Mouse (Mus musculus): ENCODE data around the gene Immp2l.

Gene Immp2l

DNA sequence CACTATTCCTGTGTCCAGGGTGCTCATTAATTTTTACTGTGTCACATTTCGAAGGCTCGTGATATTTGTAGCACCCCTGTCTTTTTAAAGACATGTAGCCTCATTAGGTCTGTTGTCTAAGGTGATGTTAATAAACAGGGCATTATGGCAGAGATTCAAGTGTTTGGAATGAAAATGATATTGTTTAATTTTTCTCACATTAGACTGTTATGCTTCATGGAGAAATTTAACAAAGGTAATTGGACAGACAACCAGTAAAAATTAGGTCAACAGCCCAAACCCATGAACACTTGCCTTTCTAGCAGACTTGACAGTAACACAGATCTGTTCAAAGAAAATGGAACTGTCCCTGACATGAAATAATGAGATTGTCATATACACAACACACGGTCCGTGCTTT, 292.5 kb downstream of the Immp2l start:
- DNase-seq (ENCODE audit: low spot score), result no peak

DNA sequence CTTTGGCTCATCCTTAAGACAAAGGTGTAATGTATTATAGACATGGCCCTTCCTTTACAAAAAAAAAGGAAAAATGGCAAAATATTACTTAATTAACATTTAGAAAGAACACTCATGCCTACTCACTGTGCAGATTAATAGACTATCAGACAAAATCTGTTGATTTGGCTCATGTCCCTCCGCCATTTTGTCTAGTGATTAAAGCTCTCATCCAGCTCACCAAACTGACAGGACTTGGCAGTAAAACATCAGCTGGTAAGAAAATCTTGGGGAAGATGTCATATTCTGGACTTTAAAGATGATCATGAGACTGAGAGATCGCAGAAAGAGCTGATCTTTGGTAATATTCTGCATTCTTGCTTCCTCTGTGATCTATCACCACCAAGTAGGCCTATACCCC, 293.5 kb downstream of the Immp2l start:
- DNase-seq (ENCODE audit: low spot score), result no peak

DNA sequence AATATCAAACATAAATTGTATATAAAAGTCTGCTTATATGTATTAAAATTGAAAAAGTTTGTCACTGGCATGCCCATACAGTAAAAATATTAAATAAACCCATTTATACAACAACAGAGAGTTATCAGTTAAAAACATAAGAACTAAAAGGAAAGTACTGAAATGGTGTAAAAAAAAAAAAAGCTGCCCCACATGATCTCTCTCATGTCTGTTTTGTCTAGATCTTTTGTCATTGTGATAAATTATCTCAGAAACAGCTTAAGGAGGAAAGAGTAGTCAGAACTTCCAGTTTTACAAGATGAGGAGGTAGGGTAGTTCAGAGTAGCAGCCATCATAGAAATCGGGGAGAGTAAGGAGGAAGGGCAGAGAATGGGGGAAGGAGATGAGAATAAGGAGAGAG, 298.1 kb downstream of the Immp2l start:
- no peak for DNase-seq (ENCODE audit: low spot score)

- no peak for DNase-seq (ENCODE audit: low spot score)
These were observed 300.5 kb downstream of the Immp2l start for GRCm38 (mm10) chr12:41324418-41324817.

DNA sequence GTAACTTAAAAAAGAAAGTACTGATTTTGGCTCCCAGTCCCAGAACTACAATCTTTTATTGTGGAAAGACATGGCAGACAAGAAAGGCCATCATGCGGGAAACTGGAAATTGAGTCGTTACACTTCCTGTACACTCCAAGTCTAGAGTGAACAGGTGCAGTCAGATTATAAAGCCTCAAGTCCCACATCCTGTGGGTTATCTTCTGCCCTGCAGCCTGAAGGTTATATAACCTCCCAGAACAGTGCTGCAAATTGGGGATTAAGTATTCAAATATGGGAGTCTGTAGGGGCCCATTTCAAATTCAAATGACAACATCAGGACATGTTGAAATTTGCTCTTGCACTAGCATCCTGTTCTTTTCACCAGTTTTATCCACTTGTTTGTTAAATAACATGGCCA, 301.9 kb downstream of the Immp2l start:
- no peak for DNase-seq (ENCODE audit: low spot score)

GRCm38 (mm10) chr12:41330988-41331671, 307.2 kb downstream of the Immp2l start:
- no peak for DNase-seq (ENCODE audit: low spot score)

DNA sequence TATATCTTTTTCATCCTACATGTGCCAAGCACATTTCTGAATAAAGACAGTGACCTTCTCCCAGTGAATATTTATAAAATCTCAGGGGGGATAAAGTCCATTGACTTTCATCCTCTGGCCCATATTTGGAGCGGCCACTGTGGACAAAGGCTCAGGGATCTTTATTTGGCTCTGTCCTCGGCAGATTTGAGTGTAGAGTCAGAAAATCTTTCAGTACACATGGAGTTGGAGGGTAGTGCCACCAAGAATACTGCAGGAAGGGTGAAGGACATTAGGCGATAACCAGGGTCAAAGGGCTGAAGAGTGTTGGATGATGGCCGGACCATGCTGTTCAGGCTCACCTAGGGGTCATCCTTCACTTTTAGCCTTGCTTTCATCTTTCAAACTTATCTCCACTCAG, 321.7 kb downstream of the Immp2l start:
- no peak for DNase-seq (ENCODE audit: low spot score)

- DNase-seq (ENCODE audit: low spot score), result no peak
These were observed 323.6 kb downstream of the Immp2l start for GRCm38 (mm10) chr12:41347494-41347893.

DNA sequence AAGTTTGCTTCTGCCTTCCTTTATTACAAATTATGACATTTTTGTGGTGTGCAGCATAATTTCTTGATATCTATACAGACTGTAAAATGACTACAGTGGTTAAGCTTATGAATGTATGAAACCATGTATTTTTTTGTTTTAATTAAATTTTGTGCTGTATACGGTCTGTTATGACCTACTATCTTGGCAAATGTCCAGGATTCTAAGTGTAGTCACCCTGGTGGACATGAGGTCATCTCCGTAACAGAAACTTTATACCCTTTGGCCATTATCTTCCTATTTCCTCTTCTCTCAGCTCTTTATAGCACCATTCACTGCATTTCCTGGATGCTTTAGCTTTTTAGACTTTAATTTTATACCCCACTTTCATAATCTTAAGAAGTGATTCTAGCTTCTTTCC, 325.5 kb downstream of the Immp2l start:
- DNase-seq (ENCODE audit: low spot score), result no peak

DNA sequence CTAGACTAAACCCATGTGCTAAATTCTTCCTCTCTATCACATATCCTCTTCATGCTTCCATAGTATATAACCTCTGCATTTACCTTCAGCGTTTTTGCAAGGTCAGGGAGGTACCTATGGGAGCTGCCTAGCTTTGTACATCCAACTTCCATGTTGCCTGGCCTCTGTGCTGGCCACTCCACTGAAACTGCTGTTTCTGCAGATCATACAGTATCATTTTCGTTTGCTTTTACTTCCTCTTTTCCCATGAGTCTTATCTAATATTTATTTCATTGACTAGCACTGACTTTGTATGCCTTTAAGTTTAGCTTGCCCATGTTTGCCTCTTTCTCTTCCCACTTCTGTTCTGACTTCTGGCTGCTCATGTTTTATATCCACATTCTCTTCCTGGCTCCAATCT, 325.9 kb downstream of the Immp2l start:
- DNase-seq (ENCODE audit: low spot score), result no peak

DNA sequence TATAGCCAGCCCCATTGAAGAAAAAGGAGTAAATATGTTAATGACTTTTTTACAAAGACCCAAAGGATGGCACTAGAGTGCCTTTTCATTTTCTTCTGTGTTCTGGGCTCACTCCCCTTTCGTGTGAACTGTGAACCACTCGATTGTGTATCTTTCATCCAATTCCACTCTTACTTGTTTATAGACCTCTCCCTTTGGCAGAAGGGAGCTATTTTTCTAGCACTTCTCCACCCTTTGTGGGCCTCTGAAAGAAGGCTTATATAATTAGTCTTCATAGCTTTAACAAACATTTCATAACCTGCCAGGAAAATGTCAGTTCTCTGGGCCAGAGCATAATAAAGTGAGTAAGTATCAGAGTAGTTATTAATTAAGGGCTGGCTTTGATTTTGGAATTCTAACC, 327.4 kb downstream of the Immp2l start:
- no peak for DNase-seq (ENCODE audit: low spot score)

- DNase-seq (ENCODE audit: low spot score), result no peak
These were observed 331.0 kb downstream of the Immp2l start for GRCm38 (mm10) chr12:41354857-41355256.

- no peak for DNase-seq (ENCODE audit: low spot score)
These were observed 332.1 kb downstream of the Immp2l start for GRCm38 (mm10) chr12:41356040-41356439.

DNA sequence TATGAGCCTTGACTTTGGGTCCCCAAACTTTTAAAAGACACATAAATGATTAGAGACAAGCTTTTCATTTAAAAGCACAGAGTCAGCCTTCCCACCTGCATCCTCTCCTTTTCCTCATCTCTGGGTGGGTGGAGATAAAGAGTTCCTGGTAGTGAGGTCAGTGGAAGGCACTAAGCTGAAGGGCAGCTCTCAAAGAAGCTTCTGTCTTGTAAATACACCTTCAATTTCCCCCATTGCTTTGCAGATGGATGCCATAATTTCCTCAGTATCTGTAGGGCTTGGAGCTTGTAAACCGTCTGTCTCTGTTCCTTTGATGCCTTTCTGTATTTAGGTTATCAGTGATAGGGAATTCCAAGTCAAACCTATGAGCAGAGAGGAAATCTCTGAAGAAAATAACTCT, 362.8 kb downstream of the Immp2l start:
- no peak for DNase-seq (ENCODE audit: low spot score)

DNA sequence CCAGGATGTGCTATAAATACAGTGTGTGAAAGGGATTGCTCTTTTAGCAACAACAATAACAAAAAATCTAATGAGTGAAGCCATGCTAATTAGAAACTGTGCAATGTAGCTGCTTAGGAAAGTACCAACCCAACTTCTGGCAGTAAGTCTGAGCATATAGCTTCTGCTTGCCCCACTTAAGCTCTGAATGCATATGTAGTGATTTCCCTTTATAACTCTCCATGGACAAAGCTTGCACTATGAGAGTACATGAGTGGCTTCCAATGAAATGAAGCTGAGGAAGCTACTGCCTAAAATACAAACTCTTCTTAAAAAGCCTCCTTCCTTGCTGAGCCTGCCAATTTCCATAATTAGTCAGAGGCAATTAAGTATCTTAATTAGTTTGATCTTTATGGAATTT, 370.3 kb downstream of the Immp2l start:
- no peak for DNase-seq (ENCODE audit: low spot score)

- DNase-seq (ENCODE audit: low spot score), result no peak
These were observed 377.2 kb downstream of the Immp2l start for GRCm38 (mm10) chr12:41401136-41401535.

DNA sequence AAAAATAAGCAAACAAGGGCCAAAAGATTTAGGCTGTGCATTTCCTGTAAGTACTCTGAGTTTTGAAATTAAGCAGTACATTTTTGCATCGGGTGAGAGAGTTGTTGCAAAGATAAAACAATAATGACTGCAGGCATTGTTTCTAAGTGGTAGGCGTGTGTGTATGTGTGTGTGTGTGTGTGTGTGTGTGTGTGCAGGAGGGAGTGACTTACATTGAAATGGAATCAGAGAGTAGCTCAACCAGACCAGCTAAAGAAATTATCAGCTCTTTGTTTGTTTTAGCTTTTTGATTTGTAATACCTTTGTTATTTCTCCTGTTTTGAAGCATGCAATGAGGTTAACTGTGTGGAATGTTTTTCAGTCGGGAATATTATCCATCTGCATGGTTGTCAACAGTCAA, 378.0 kb downstream of the Immp2l start:
- DNase-seq (ENCODE audit: low spot score), result no peak

GRCm38 (mm10) chr12:41409431-41409830, 385.5 kb downstream of the Immp2l start:
- no peak for DNase-seq (ENCODE audit: low spot score)

DNA sequence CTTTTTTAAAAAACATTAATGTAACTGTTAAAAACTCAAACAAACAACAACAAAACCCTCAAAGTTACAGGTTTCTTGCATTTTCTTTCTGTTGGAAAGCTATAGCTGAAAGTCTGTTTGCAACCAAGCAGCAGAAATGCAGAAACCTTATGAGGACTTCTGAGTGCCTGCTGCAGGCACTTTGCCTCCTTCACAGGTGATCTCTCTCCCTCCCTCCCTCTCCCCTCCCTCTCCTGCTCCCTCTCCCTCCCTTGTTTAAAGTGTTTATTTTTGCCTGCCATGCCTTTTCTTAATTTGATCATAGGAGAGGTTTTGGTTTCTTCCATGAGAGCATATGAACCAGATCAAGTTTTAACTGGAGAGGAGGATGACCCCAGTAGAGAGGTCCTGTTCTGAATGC, 392.7 kb downstream of the Immp2l start:
- DNase-seq (ENCODE audit: low spot score), result no peak

- peak; percentile 38 for DNase-seq (ENCODE audit: low spot score)
These were observed 393.2 kb downstream of the Immp2l start for GRCm38 (mm10) chr12:41417099-41417498.

DNA sequence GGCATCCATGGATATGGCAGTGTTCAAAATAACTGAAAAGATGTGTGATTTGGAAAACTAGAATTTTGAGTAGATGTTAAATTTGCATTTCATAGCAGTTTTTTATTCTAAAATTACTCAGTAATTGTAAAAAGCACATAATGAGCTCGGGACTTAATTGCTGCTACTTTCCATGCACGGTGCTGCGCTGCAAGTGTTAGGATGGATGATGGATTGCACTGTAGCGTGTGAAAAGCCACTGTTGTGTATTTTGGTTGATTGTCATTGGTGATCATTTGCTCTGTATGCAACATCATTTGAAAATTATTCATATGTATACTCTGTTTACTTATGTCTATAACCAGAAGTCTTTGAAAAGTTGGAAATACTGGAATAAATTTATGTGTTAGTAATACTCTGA, 394.1 kb downstream of the Immp2l start:
- no peak for DNase-seq (ENCODE audit: low spot score)

DNA sequence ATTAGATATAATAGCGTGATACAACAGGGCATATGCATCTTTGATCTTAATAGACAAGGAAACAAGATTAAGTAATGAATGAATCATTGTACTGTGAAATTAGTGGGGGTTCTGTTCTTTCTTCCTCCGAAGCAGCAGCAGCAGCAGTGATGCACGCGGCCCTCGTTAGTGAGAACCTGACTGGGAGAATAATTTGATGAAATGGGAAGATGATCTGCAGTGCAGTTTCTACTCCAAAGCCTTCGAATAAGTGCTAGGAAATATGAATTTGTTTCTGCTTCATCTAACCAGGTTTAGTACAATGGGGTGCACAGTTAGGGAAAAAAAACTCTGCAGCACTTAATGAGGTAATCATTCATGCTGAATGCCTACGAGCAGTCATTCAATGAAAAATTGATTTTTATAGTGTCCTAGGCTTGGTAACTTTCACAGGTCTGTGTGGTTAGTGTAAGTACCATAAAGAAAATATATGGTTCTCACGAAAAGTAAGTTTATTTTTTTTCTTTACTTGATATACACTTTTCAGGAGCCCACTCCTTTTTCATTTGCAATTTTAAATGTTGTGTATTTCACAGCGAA, 401.3 kb downstream of the Immp2l start:
- no peak for DNase-seq (ENCODE audit: low spot score)

- no peak for DNase-seq (ENCODE audit: low spot score)
These were observed 403.6 kb downstream of the Immp2l start for GRCm38 (mm10) chr12:41427464-41427863.

- no peak for DNase-seq (ENCODE audit: low spot score)
These were observed 404.9 kb downstream of the Immp2l start for GRCm38 (mm10) chr12:41428806-41429205.

Measured in yolk sac, embryonic 10.5 days (tissue).